Mouse (Mus musculus): ENCODE data around the gene Polr2l.

The Polr2l gene

GRCm38 (mm10) chr7:141475011-141475804 is at the start of gene Polr2l, which contains the start of gene Tspan4:
Polr2l (minus strand) TSS chr7:141475132.
Tspan4 (plus strand) TSS chr7:141475240.
- peak; percentile 81 for DNase-seq (ENCODE audit: low read depth, low spot score)

GRCm38 (mm10) chr7:141524271-141524670 is 49.3 kb upstream of the Polr2l start:
- DNase-seq (ENCODE audit: low read depth, low spot score) = no peak

DNA sequence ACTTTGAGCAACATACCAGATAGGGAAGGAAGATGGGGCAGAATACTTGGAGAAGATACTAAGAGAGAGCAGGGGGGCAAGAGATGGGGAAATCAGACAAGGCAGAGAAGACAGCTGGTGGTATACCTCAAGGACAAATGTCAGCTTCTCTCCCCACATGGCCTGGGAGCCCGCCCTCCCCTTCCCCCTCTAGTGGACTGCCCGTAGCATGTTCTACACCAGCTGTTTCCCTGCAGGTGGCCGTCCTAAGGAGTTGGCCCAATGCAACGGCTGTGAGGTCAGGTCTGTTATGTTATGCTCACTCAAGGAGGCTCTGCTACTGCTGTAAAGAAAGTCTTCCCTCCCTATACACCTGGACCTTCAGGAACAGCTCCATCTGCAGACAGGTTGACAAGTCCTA is 48.1 kb upstream of the Polr2l start:
- DNase-seq (ENCODE audit: low read depth, low spot score) = no peak

- no peak for DNase-seq (ENCODE audit: low read depth, low spot score)
These were observed 44.9 kb upstream of the Polr2l start for GRCm38 (mm10) chr7:141519795-141520194.

DNA sequence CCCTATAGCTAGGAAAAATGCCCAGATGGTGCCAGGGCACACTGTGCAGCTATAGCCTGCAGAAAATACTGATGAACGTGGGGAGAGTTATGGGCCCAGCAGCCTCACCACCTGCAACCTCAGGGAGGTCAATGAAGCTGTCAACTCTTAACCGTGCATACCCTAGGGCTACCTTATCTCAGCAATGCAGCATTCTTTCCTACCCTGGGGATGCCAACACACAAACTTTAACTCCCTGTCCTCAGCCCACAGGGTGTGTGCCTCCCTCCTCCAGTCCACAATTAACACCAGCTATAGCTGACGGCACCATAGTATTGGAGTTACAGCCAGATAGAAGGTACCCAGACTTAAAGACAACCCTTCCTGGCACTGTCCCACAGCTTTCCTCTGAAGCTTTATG is 44.0 kb upstream of the Polr2l start:
- no peak for DNase-seq (ENCODE audit: low read depth, low spot score)

GRCm38 (mm10) chr7:141518296-141518695 is 43.4 kb upstream of the Polr2l start:
- DNase-seq (ENCODE audit: low read depth, low spot score) = no peak

GRCm38 (mm10) chr7:141517638-141518037 is 42.7 kb upstream of the Polr2l start:
- no peak for DNase-seq (ENCODE audit: low read depth, low spot score)

GRCm38 (mm10) chr7:141510681-141511191 is 35.8 kb upstream of the Polr2l start:
- DNase-seq (ENCODE audit: low read depth, low spot score) = no peak

DNA sequence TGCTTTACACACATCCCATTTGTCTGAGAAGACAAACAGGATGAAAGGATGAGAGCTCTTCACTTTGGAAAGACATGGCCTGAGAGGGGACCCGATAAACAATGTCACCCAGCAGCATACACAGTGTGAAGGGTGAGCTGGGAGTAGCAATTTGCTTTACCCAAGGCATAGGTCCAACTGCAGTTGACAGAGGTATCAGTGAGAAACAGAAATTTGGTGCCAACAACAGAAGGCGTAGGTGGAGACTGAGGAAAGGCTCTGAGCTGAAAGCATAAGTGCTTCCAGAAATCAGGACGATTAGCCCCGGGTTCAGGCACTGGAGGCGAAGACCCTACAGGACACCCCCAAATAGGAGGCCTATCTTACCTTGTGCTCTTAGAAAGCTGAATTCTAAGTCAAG is 35.3 kb upstream of the Polr2l start:
- DNase-seq (ENCODE audit: low read depth, low spot score) = no peak

- no peak for DNase-seq (ENCODE audit: low read depth, low spot score)
These were observed 33.2 kb upstream of the Polr2l start for GRCm38 (mm10) chr7:141508160-141508559.

DNA sequence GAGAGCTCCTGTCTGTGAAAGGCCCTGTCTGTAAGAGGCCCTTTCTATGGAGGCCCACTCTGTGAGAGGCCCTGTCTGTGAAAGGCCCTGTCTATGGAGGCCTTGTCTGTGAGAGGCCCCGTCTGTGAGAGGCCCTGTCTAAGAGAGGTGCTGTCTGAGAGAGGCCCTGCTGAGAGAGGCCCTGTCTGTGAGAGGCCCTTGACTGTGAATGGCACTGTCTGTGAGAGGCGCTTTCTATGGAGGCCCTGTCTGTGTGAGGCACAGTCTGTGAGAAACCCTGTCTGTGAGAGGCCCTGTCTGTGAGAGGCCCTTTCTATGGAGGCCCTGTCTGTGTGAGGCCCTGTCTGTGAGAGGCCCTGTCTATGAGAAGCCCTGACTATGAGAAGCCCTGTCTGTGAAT is 31.3 kb upstream of the Polr2l start:
- DNase-seq (ENCODE audit: low read depth, low spot score) = no peak

DNA sequence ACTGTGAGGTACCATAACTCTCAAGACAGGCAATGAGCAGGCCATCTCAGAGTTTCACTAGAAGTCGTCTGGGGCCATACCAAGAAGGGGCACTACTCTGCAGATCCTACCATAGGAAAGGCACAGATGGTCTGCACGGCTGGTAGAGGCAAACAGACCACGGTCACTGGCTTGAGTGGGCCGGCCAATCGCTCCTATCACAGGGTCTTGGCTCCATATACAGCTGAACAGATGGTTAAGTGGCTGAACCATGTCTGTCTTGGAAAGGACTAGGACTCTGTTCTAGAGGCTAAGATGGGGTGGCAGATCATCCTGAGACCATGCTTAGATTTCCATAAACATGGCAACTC is 27.6 kb upstream of the Polr2l start:
- no peak for DNase-seq (ENCODE audit: low read depth, low spot score)

- no peak for DNase-seq (ENCODE audit: low read depth, low spot score)
These were observed 27.1 kb upstream of the Polr2l start for GRCm38 (mm10) chr7:141501820-141502555.

DNA sequence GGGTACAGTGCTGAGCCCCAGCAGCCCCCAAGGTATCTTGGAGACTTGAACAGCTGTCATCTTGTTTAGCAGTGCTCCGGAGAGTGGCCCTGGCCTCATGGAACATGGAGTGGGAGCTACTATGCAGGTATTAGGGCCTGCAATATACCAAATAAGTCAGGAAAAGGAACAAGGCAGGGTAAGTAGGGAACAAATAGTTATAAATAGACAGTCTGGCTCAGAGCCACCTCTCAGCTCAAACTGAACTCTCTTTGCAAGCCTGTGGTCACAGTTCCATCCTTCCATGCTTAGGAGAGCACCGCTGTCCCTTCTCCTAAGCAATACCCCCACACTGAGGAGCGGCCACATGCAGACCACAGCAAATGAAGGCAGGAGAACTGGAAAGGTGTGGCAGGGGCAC is 22.7 kb upstream of the Polr2l start:
- no peak for DNase-seq (ENCODE audit: low read depth, low spot score)

DNA sequence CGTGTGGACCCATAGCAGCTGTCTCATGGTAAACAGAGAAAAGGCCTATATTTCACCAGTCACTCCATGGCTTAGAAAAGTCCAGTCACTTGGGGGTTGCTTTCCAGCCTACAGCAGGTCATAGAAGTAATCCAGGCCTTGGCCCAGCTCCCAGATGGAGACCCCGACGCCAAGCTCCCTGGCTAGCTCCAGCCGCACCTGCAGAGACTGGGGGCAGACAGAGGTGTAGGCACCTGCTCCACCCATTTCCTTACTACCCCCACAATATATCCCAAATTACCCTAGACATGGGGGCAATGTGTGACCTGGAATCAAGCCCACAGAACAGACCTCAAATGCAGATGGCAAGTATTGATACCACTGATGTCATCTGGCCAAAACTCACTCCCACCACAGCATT is 21.0 kb upstream of the Polr2l start:
- no peak for DNase-seq (ENCODE audit: low read depth, low spot score)

DNA sequence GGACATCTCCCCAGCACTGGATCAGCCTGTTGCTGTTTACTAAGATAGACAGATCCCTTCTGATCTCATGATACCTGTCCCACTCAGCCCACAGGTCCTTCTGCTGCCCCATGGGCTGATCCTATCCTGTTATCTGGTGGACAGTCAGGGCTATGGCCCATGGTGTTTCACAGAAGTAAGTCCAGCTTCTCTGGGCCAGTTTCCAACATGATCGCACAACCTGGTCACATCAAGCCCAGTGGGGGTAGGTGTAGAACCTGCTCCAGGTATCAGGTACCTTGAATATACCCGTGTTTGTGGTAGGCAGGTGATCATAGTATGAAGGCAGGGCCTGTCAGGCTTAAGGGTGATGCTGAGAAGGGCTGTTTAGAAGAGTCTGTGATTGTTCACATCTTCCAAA is 20.4 kb upstream of the Polr2l start:
- no peak for DNase-seq (ENCODE audit: low read depth, low spot score)

- no peak for DNase-seq (ENCODE audit: low read depth, low spot score)
These were observed 18.8 kb upstream of the Polr2l start for GRCm38 (mm10) chr7:141493729-141494128.

GRCm38 (mm10) chr7:141492738-141493137 is 17.8 kb upstream of the Polr2l start:
- DNase-seq (ENCODE audit: low read depth, low spot score) = no peak

- DNase-seq (ENCODE audit: low read depth, low spot score) = no peak
These were observed 16.2 kb upstream of the Polr2l start for GRCm38 (mm10) chr7:141491151-141491550.

DNA sequence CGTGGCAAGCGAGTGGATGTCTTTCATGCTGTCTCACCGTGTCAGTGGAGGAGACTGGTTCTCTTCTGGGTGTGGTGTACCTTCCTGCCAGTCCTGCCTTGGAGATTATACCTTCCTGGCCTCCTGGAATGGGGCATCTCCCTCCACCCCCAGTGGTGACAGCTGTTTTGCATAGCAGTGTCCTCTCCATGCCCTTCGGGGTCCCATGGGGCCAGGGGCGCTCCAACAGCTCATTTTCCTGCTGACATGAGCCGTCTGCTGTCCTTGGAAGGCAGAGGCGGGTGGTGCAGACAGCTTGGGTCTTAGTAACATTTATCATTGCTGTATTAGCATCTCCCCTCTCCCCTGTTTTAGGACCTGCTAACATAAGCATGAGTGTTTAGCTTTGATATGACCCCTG is 12.2 kb upstream of the Polr2l start:
- DNase-seq (ENCODE audit: low read depth, low spot score) = no peak

DNA sequence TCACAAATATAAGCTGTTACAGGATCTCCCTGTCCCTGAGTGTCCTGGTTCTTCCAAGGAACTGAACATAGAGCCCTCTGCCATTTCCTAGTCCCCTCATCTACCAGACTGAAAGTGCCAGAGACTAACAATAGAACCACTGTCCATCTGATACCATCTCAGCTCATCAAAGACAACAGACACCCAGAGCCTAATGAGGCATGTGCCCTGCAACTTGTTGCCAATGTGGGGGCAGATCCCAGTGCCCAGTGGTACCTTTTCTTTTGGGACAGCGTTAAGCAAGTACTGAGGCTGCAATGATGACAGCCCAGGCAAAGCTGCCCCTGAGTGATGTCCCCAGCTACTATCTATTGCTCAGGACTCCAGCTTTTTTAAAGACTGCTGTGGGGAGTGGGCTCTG is 11.3 kb upstream of the Polr2l start:
- DNase-seq (ENCODE audit: low read depth, low spot score) = no peak

DNA sequence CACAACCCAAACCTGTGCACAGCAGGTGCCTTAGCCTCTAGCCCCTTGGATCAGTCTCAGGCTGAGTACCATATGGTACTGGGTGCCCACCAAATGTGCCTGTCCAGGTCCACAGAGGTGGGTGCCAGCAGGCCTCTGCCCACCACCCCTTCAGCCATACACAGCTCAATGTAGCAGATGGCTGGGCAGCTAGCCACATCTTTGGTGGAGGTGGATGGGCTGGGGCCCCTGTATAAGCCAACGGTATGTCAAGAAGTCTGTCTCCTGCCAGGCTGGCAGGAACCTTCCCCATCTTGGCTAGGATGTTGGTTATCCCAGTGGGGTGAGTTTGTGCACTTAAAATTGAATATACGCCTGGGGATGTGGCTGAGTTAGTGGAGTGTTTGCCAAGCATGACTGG is 10.7 kb upstream of the Polr2l start:
- no peak for DNase-seq (ENCODE audit: low read depth, low spot score)

GRCm38 (mm10) chr7:141485186-141485585 is 10.3 kb upstream of the Polr2l start:
- DNase-seq (ENCODE audit: low read depth, low spot score) = no peak

Measured in forelimb bud, embryonic 11.5 days (tissue).